Mouse (Mus musculus) CH12.LX (cell line): Measurements from ENCODE around the gene Olfr374. TPM values are rescaled to one million over a fixed set of nuclear protein-coding genes. Genes with fewer than 3 reads are reported as not detected.

Experiments
- DNase-seq: peaks from one replicate; pipeline ENCODE4 v3.0.0-alpha.2; 2013; ENCODE audit errors: extremely low read depth
- H3K27ac ChIP-seq: 2 replicates; pipeline ENCODE4 v1.5.1; 2012; ENCODE audit warnings: low read depth, mild to moderate bottlenecking, control low read depth, moderate library complexity; ENCODE audit not compliant: insufficient read depth
- H3K27me3 ChIP-seq: replicated peaks from 2 replicates; pipeline ENCODE3; 2012; ENCODE audit warnings: inconsistent platforms
- H3K36me3 ChIP-seq, 2 experiments: replicated peaks in 1 of 2; 2 replicates each; pipeline versions ENCODE3 to v1.6.1; 2012; ENCODE audit warnings: inconsistent platforms in 1 of 2, low read length in 1 of 2, mild to moderate bottlenecking in 1 of 2, mixed read lengths in 1 of 2, moderate library complexity in 1 of 2; ENCODE audit not compliant: control insufficient read depth in 1 of 2, insufficient read depth in 1 of 2
- H3K4me1 ChIP-seq, 2 experiments: 2 replicates each; pipeline ENCODE4 v1.6.1; 2012; ENCODE audit warnings: inconsistent platforms in 1 of 2, moderate library complexity in 1 of 2; ENCODE audit not compliant: insufficient read depth in 2 of 2, control insufficient read depth in 1 of 2
- H3K4me2 ChIP-seq: 2 replicates; pipeline ENCODE4 v1.6.1; 2012; ENCODE audit warnings: low read depth, mild to moderate bottlenecking, control low read depth; ENCODE audit not compliant: poor library complexity, insufficient read depth, severe bottlenecking
- H3K4me3 ChIP-seq, 3 experiments: fragments of 150-350 bp in 1 of 3; sonication (generic) in 1 of 3; replicated peaks in 1 of 3; 2 replicates each; pipeline versions ENCODE3 to v1.5.1; 2011 to 2012; ENCODE audit warnings: low read depth in 2 of 3, low read length in 2 of 3, mild to moderate bottlenecking in 2 of 3, moderate library complexity in 2 of 3, control low read depth in 1 of 3, improper control_type of control experiment in 1 of 3, inconsistent platforms in 1 of 3, mixed read lengths in 1 of 3; ENCODE audit not compliant: poor library complexity in 1 of 3
- H3K79me2 ChIP-seq: replicated peaks from 2 replicates; pipeline ENCODE4 v1.6.1; 2012; ENCODE audit warnings: mild to moderate bottlenecking, moderate library complexity; ENCODE audit not compliant: control insufficient read depth, poor library complexity, insufficient read depth, severe bottlenecking; ENCODE audit errors: extremely low read depth
- H3K9ac ChIP-seq: 2 replicates; pipeline ENCODE4 v1.6.1; 2012; ENCODE audit warnings: low read depth, mild to moderate bottlenecking, control low read depth, moderate library complexity; ENCODE audit not compliant: insufficient read depth
- H3K9me3 ChIP-seq: replicated peaks from 2 replicates; pipeline ENCODE3; 2012; ENCODE audit warnings: low read length, inconsistent platforms, mixed read lengths
- BHLHE40 ChIP-seq: IDR thresholded peaks from 2 replicates; pipeline ENCODE4 v1.6.1; 2011; ENCODE audit warnings: mild to moderate bottlenecking, low read depth, low read length, improper control_type of control experiment
- CHD1 ChIP-seq: IDR thresholded peaks from 2 replicates; pipeline ENCODE4 v1.6.1; 2012; ENCODE audit warnings: low read depth, low read length, improper control_type of control experiment, inconsistent platforms
- CHD2 ChIP-seq: IDR thresholded peaks from 2 replicates; pipeline ENCODE4 v1.6.1; 2011; ENCODE audit warnings: low read length, improper control_type of control experiment
- CTCF ChIP-seq, 2 experiments: IDR thresholded peaks in 1 of 2; conservative IDR thresholded peaks in 1 of 2; 2 replicates each; pipeline ENCODE4 v1.5.1; 2011 to 2012; ENCODE audit warnings: low read depth in 2 of 2, low read length in 2 of 2, improper control_type of control experiment in 1 of 2, inconsistent platforms in 1 of 2, mild to moderate bottlenecking in 1 of 2, moderate library complexity in 1 of 2
- E2F4 ChIP-seq: IDR thresholded peaks from 2 replicates; pipeline ENCODE4 v1.6.1; 2011; ENCODE audit warnings: low read depth, low read length, improper control_type of control experiment; ENCODE audit not compliant: insufficient replicate concordance
- ELF1 ChIP-seq: IDR thresholded peaks from 2 replicates; pipeline ENCODE4 v1.6.1; 2014; ENCODE audit warnings: low read depth, mild to moderate bottlenecking, inconsistent platforms, low read length, improper control_type of control experiment
- EP300 ChIP-seq: IDR thresholded peaks from 2 replicates; pipeline ENCODE4 v1.6.1; 2011; ENCODE audit warnings: low read length, improper control_type of control experiment
- ETS1 ChIP-seq: conservative IDR thresholded peaks from 2 replicates; pipeline ENCODE4 v1.6.1; 2012; ENCODE audit warnings: low read depth, mild to moderate bottlenecking, inconsistent platforms, low read length, improper control_type of control experiment, moderate library complexity
- GABPA ChIP-seq: IDR thresholded peaks from 2 replicates; pipeline ENCODE4 v1.6.1; 2012; ENCODE audit warnings: low read depth, low read length, improper control_type of control experiment, inconsistent platforms; ENCODE audit not compliant: insufficient replicate concordance
- HCFC1 ChIP-seq: IDR thresholded peaks from 2 replicates; pipeline ENCODE4 v1.6.1; 2012; ENCODE audit warnings: low read depth, mild to moderate bottlenecking, inconsistent platforms, low read length, improper control_type of control experiment
- IRF4 ChIP-seq: IDR thresholded peaks from 2 replicates; pipeline ENCODE4 v1.6.1; 2014; ENCODE audit warnings: low read depth, mild to moderate bottlenecking, inconsistent platforms, low read length, improper control_type of control experiment
- JUN ChIP-seq: IDR thresholded peaks from 2 replicates; pipeline ENCODE4 v1.6.1; 2011; ENCODE audit warnings: low read depth, mild to moderate bottlenecking, low read length, improper control_type of control experiment, moderate library complexity; ENCODE audit not compliant: insufficient read depth
- JUND ChIP-seq: conservative IDR thresholded peaks from 2 replicates; pipeline ENCODE4 v1.6.1; 2011; ENCODE audit warnings: low read depth, low read length, improper control_type of control experiment
- KAT2A ChIP-seq: IDR thresholded peaks from 2 replicates; pipeline ENCODE4 v1.6.1; 2012; ENCODE audit warnings: low read length, improper control_type of control experiment, inconsistent platforms; ENCODE audit not compliant: insufficient replicate concordance
- MAFK ChIP-seq: IDR thresholded peaks from 2 replicates; pipeline ENCODE4 v1.6.1; 2011; ENCODE audit warnings: low read length, improper control_type of control experiment; ENCODE audit not compliant: insufficient replicate concordance
- MAX ChIP-seq: IDR thresholded peaks from 2 replicates; pipeline ENCODE4 v1.6.1; 2011; ENCODE audit warnings: low read length, improper control_type of control experiment
- MAZ ChIP-seq: IDR thresholded peaks from 2 replicates; pipeline ENCODE4 v1.6.1; 2012; ENCODE audit warnings: low read depth, mild to moderate bottlenecking, inconsistent platforms, low read length, improper control_type of control experiment, moderate library complexity
- MEF2A ChIP-seq: IDR thresholded peaks from 2 replicates; pipeline ENCODE4 v1.6.1; 2014; ENCODE audit warnings: low read depth, mild to moderate bottlenecking, inconsistent platforms, low read length, improper control_type of control experiment, borderline replicate concordance
- MXI1 ChIP-seq: IDR thresholded peaks from 2 replicates; pipeline ENCODE4 v1.6.1; 2011; ENCODE audit warnings: mild to moderate bottlenecking, low read depth, low read length, improper control_type of control experiment
- MYC ChIP-seq: IDR thresholded peaks from 2 replicates; pipeline ENCODE4 v1.6.1; 2011; ENCODE audit warnings: low read depth, mild to moderate bottlenecking, improper control_type of control experiment, low read length
- NELFE ChIP-seq: IDR thresholded peaks from 2 replicates; pipeline ENCODE4 v1.6.1; 2011; ENCODE audit warnings: low read depth, low read length, improper control_type of control experiment
- NRF1 ChIP-seq: IDR thresholded peaks from 2 replicates; pipeline ENCODE4 v1.6.1; 2014; ENCODE audit warnings: low read depth, mild to moderate bottlenecking, inconsistent platforms, low read length, improper control_type of control experiment, moderate library complexity
- PAX5 ChIP-seq: IDR thresholded peaks from 2 replicates; pipeline ENCODE4 v1.6.1; 2012; ENCODE audit warnings: low read length, inconsistent platforms, mixed read lengths
- POLR2A ChIP-seq: IDR thresholded peaks from 2 replicates; pipeline ENCODE4 v1.6.1; 2011; ENCODE audit warnings: low read depth, mild to moderate bottlenecking, improper control_type of control experiment, low read length
- POLR2AphosphoS2 ChIP-seq: IDR thresholded peaks from 2 replicates; pipeline ENCODE4 v1.6.1; 2011; ENCODE audit warnings: low read depth, low read length, improper control_type of control experiment
- RAD21 ChIP-seq: IDR thresholded peaks from 2 replicates; pipeline ENCODE4 v1.6.1; 2011; ENCODE audit warnings: low read depth, mild to moderate bottlenecking, low read length, improper control_type of control experiment, moderate library complexity
- RCOR1 ChIP-seq: conservative IDR thresholded peaks from 2 replicates; pipeline ENCODE4 v1.6.1; 2012; ENCODE audit warnings: low read depth, mild to moderate bottlenecking, inconsistent platforms, low read length, improper control_type of control experiment
- SIN3A ChIP-seq: IDR thresholded peaks from 2 replicates; pipeline ENCODE4 v1.6.1; 2012; ENCODE audit warnings: low read length, improper control_type of control experiment, inconsistent platforms
- SMC3 ChIP-seq: IDR thresholded peaks from 2 replicates; pipeline ENCODE4 v1.6.1; 2011; ENCODE audit warnings: low read depth, low read length, improper control_type of control experiment
- TBP ChIP-seq: conservative IDR thresholded peaks from 2 replicates; pipeline ENCODE4 v1.6.1; 2011; ENCODE audit warnings: low read depth, low read length, improper control_type of control experiment
- TCF12 ChIP-seq: IDR thresholded peaks from 2 replicates; pipeline ENCODE4 v1.6.1; 2014; ENCODE audit warnings: low read depth, mild to moderate bottlenecking, inconsistent platforms, low read length, improper control_type of control experiment
- UBTF ChIP-seq: IDR thresholded peaks from 2 replicates; pipeline ENCODE4 v1.6.1; 2012; ENCODE audit warnings: low read depth, mild to moderate bottlenecking, inconsistent platforms, low read length, improper control_type of control experiment, moderate library complexity
- USF1 ChIP-seq: IDR thresholded peaks from 2 replicates; pipeline ENCODE4 v1.6.1; 2014; ENCODE audit warnings: low read depth, mild to moderate bottlenecking, inconsistent platforms, low read length, improper control_type of control experiment
- USF2 ChIP-seq: conservative IDR thresholded peaks from 2 replicates; pipeline ENCODE4 v1.6.1; 2011; ENCODE audit warnings: low read depth, low read length, improper control_type of control experiment
- ZC3H11A ChIP-seq: IDR thresholded peaks from 2 replicates; pipeline ENCODE4 v1.6.1; 2012; ENCODE audit warnings: low read depth, mild to moderate bottlenecking, inconsistent platforms, low read length, improper control_type of control experiment
- ZKSCAN1 ChIP-seq: IDR thresholded peaks from 2 replicates; pipeline ENCODE4 v1.6.1; 2012; ENCODE audit warnings: low read depth, inconsistent platforms, low read length, improper control_type of control experiment, borderline replicate concordance
- ZMIZ1 ChIP-seq: IDR thresholded peaks from 2 replicates; pipeline ENCODE4 v1.6.1; 2012; ENCODE audit warnings: low read depth, mild to moderate bottlenecking, inconsistent platforms, low read length, improper control_type of control experiment
- ZNF384 ChIP-seq: IDR thresholded peaks from 2 replicates; pipeline ENCODE4 v1.6.1; 2012; ENCODE audit warnings: low read depth, low read length, improper control_type of control experiment, inconsistent platforms
- dilution Hi-C: fragments of 300-500 bp; cut with MboI; formaldehyde crosslinking; loops from 2 replicates; pipeline ENCODE4 v1.14.3; 2020; ENCODE audit warnings: low sequenced_read_pairs; ENCODE audit not compliant: extremely low pct_unique_long_range_greater_than_20kb, extremely low pct_ligation_motif_present
- in situ Hi-C: fragments of 300-500 bp; cut with MboI; formaldehyde crosslinking; loops from 3 replicates; pipeline ENCODE4 v1.14.3; 2019; ENCODE audit warnings: low sequenced_read_pairs, low pct_ligation_motif_present, low pct_unique_long_range_greater_than_20kb, mixed read lengths
- polyA plus RNA-seq: library from polyadenylated mRNA; unstranded; fragments of >175 nt; gene quantifications from 2 replicates; pipeline ENCODE4 v1.2.1, GENCODE M21; 2012; ENCODE audit warnings: low read depth; ENCODE audit not compliant: insufficient read length
- total RNA-seq, 2 experiments: library from RNA; depleted of rRNA; stranded (reverse); fragments of 300-350 nt in 1 of 2; fragments of >200 nt in 1 of 2; gene quantifications; 2 replicates each; pipeline ENCODE4 v1.2.3; 2012 to 2014

Gene Olfr374
- total and polyA plus RNA-seq, 3 experiments, result not detected

GRCm38 (mm10) chr8:72134756-72135445 is 28.1 kb downstream of the Olfr374 start, which contains the start of gene Tpm4:
Gene Tpm4, plus strand, starts transcription at chr8:72134975.
- Histone ChIP-seq H3K4me1 (peaks cover 12 to 52% of the 10 kb centered on the region in 2 experiments), H3K9me3 (no peaks in the 10 kb centered on the region), H3K79me2 (peaks cover 19% of the 10 kb centered on the region), H3K4me2 (peak within 1 kb of the TSS; percentile 41), H3K4me3 (peak within 1 kb of the TSS; percentile 79 to 95 (median 88)), H3K27me3 (no peaks in the 10 kb centered on the region), H3K9ac (peak within 1 kb of the TSS; percentile 78), H3K27ac (peak within 1 kb of the TSS; percentile 32; the same call in 1 of the 2 replicates), H3K36me3 (peaks cover 8 to 19% of the 10 kb centered on the region in 2 experiments)
- dilution Hi-C loops (no loop called here), in situ Hi-C loops (no loop called here)
- TF ChIP-seq ZC3H11A, result no peak
- peak; percentile 61 for TF ChIP-seq NELFE
- TF ChIP-seq POLR2A, result peak; percentile 58; the same call in 1 of the 2 replicates
- no peak for TF ChIP-seq ELF1
- TF ChIP-seq BHLHE40, result 0 out of 2 replicates have a peak, but pooled peaks have one; percentile 10
- no peak for TF ChIP-seq HCFC1
- TF ChIP-seq E2F4, result no peak
- no peak for TF ChIP-seq RAD21
- no peak for TF ChIP-seq CTCF (conservative IDR thresholded peaks at IDR 0.05 in 1 of 2, IDR thresholded peaks at IDR 0.05 in 1 of 2; ENCODE audit: low read depth in 2 of 2, low read length in 2 of 2)
- TF ChIP-seq MAFK, result no peak
- no peak for TF ChIP-seq ZNF384
- peak; percentile 60; the same call in 1 of the 2 replicates for TF ChIP-seq MXI1
- no peak for TF ChIP-seq CHD1
- 0 out of 2 replicates have a peak, but pooled peaks have one; percentile 48 for TF ChIP-seq TBP
- TF ChIP-seq TCF12, result peak; percentile 55; the same call in 1 of the 2 replicates
- TF ChIP-seq KAT2A, result no peak
- TF ChIP-seq SMC3, result no peak
- TF ChIP-seq USF2, result no peak
- no peak for TF ChIP-seq GABPA
- TF ChIP-seq RCOR1, result no peak
- TF ChIP-seq ZMIZ1, result no peak
- TF ChIP-seq CHD2, result no peak
- TF ChIP-seq ZKSCAN1, result no peak
- TF ChIP-seq MAZ, result no peak
- no peak for TF ChIP-seq MYC
- 0 out of 2 replicates have a peak, but pooled peaks have one; percentile 6 for TF ChIP-seq NRF1
- no peak; the same call in 1 of the 2 replicates for TF ChIP-seq ETS1
- 0 out of 2 replicates have a peak, but pooled peaks have one; percentile 21 for TF ChIP-seq MEF2A
- peak; percentile 75 for TF ChIP-seq SIN3A
- no peak for TF ChIP-seq PAX5
- TF ChIP-seq JUN, result no peak
- no peak for TF ChIP-seq EP300
- no peak for TF ChIP-seq JUND
- TF ChIP-seq UBTF, result peak; percentile 73; the same call in 1 of the 2 replicates
- TF ChIP-seq MAX, result no peak
- TF ChIP-seq IRF4, result no peak
- no peak for TF ChIP-seq POLR2AphosphoS2
- no peak for TF ChIP-seq USF1
- DNase-seq, result peak; percentile 62
